Comparison of ENCODE assay signal across 18 mouse cellular contexts in the genomic region with DNA sequence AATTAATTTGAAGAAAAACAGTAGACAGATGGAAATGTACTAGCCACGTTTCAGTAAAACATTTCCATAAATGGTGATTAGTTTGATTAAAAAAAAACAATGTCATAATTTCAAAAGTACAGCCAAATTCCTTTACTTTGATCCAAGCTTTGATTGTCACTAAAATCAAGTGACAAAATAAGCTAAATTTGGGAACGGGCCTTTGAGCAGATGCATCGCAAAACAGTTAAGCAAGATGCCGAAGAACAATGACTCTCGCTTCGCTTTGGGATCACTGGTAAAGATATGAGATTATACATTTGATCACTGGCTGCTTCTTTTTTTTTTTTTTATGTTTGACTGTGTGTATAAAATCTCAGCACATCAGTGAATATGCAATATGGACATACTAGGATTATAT.
"Had no signal": no experiment of that assay in that cellular context is flagged by ENCODE, and none has a peak within 500 bp of the region (broad histone marks: within the 10 kb centered on the region; RNA-seq: fewer than 3 reads in every experiment).

No protein-coding gene starts in this region.

- H3K9ac ChIP-seq: lung, embryonic 14.5 days; midbrain, embryonic 12.5 days; neural tube, embryonic 13.5 days; neural tube, embryonic 15.5 days had no signal

- H3K27ac ChIP-seq: midbrain, embryonic 10.5 days; midbrain, embryonic 12.5 days; neural tube, embryonic 13.5 days; neural tube, embryonic 15.5 days had no signal

- H3K4me2 ChIP-seq: lung, embryonic 14.5 days; midbrain, embryonic 12.5 days; neural tube, embryonic 13.5 days; neural tube, embryonic 15.5 days had no signal

- H3K9me3 ChIP-seq: midbrain, embryonic 10.5 days; midbrain, embryonic 12.5 days; neural tube, embryonic 13.5 days; neural tube, embryonic 15.5 days had no signal

- ATAC-seq: midbrain, embryonic 16.5 days had no signal

- H3K27me3 ChIP-seq: midbrain, embryonic 12.5 days; neural tube, embryonic 13.5 days; neural tube, embryonic 15.5 days had no signal

- DNase-seq: lung, adult 18-20 months; lung, embryonic 14.5 days; lung, postnatal 10 days; lung, postnatal 4 days; midbrain, embryonic 14.5 days; retina, postnatal 1 day; right cerebral cortex, adult 18-20 months; right cerebral cortex, postnatal 25 days; right cerebral cortex, postnatal 4 days; spleen, adult 18-20 months; thymus, adult 2 months; thymus, postnatal 36 days had no signal

- H3K4me3 ChIP-seq: midbrain, embryonic 10.5 days; midbrain, embryonic 12.5 days; myocyte; neural tube, embryonic 13.5 days; neural tube, embryonic 15.5 days had no signal
